Mouse (Mus musculus) A20 (cell line): ENCODE results near the gene Ppia.
"Not testable (repeated sequence)": the region's sequence is repeated elsewhere in the genome, so short reads cannot be mapped to it uniquely, and the experiment has no call there.

Experiments used
- DNase-seq: peaks from one replicate; pipeline ENCODE4 v3.0.0-alpha.2; 2011; ENCODE audit warnings: low read depth, low spot score

The Ppia gene

GRCm38 (mm10) chr11:6442566-6442965 lies 27.3 kb downstream of the Ppia start:
- peak; percentile 11 for DNase-seq

GRCm38 (mm10) chr11:6443102-6443501 lies 27.9 kb downstream of the Ppia start:
- DNase-seq, result peak; percentile 30

- DNase-seq, result no peak
Observed at GRCm38 (mm10) chr11:6443727-6444076, 28.5 kb downstream of the Ppia start.

GRCm38 (mm10) chr11:6444077-6444853 lies 29.0 kb downstream of the Ppia start, which contains the start of gene H2afv:
Gene H2afv (minus strand): TSS chr11:6444443.
- DNase-seq, result peak; percentile 100

- no peak for DNase-seq
Observed at GRCm38 (mm10) chr11:6445441-6445840, 30.2 kb downstream of the Ppia start.

GRCm38 (mm10) chr11:6445951-6446350 lies 30.7 kb downstream of the Ppia start:
- DNase-seq, result no peak

- DNase-seq, result no peak
Observed at GRCm38 (mm10) chr11:6447493-6447892, 32.2 kb downstream of the Ppia start.

- DNase-seq, result not testable (repeated sequence)
Observed at GRCm38 (mm10) chr11:6448155-6448554, 32.9 kb downstream of the Ppia start.

GRCm38 (mm10) chr11:6456083-6456482 lies 40.8 kb downstream of the Ppia start:
- DNase-seq, result no peak

GRCm38 (mm10) chr11:6463159-6463837 lies 48.1 kb downstream of the Ppia start:
- DNase-seq, result peak; percentile 58

GRCm38 (mm10) chr11:6465122-6465521 lies 49.9 kb downstream of the Ppia start:
- DNase-seq, result peak; percentile 71

GRCm38 (mm10) chr11:6468541-6468940 lies 53.3 kb downstream of the Ppia start:
- no peak for DNase-seq
